Mouse (Mus musculus): ENCODE data around the gene Riok2. TPM values are rescaled to one million over a fixed set of nuclear protein-coding genes. Genes with fewer than 3 reads are reported as not detected.
A peak's percentile ranks its signal among the peaks of the same experiment; 100 is the strongest.

The Riok2 gene
- polyA plus RNA-seq, 1 experiment from 2014 or later, result 12.4 TPM

GRCm38 (mm10) chr17:17403578-17404112, 29.5 kb downstream of the Riok2 start:
- H3K36me3 ChIP-seq (ENCODE audit: insufficient read depth, low read length), result no peaks in the 10 kb centered on the region
- no peak overlapping the region for H3K27ac ChIP-seq (ENCODE audit: low read length)
- ATAC-seq (no peak), DNase-seq (ENCODE audit: low spot score) (no peak)
- H3K27me3 ChIP-seq (replicated peaks; ENCODE audit: insufficient read depth, low read length), result no peaks in the 10 kb centered on the region
- H3K9me3 ChIP-seq (ENCODE audit: low read length), result no peaks in the 10 kb centered on the region
- H3K4me1 ChIP-seq (ENCODE audit: insufficient read depth, low read depth, low read length), result no peaks in the 10 kb centered on the region
- no peak overlapping the region for H3K4me2 ChIP-seq (replicated peaks; ENCODE audit: low read depth, low read length)
- TF ChIP-seq EP300 (IDR thresholded peaks at IDR 0.05), result no peak
- TF ChIP-seq CTCF (IDR thresholded peaks at IDR 0.05), result no peak
- no peak overlapping the region for H3K9ac ChIP-seq (replicated peaks; ENCODE audit: low read depth)
- WGBS, result 18% methylated on average over 3 of the region's 3 CpGs
- H3K4me3 ChIP-seq (ENCODE audit: low read depth, low read length), result no peak overlapping the region

GRCm38 (mm10) chr17:17404811-17405544, 30.9 kb downstream of the Riok2 start:
- 47% methylated on average over 8 of the region's 8 CpGs for WGBS
- Histone ChIP-seq H3K27me3 (replicated peaks; ENCODE audit: insufficient read depth, low read length) (no peaks in the 10 kb centered on the region), H3K4me1 (ENCODE audit: insufficient read depth, low read depth, low read length) (no peaks in the 10 kb centered on the region), H3K9me3 (ENCODE audit: low read length) (no peaks in the 10 kb centered on the region), H3K36me3 (ENCODE audit: insufficient read depth, low read length) (no peaks in the 10 kb centered on the region), H3K4me2 (replicated peaks; ENCODE audit: low read depth, low read length) (no peak overlapping the region), H3K27ac (ENCODE audit: low read length) (no peak overlapping the region), H3K4me3 (ENCODE audit: low read depth, low read length) (no peak overlapping the region), H3K9ac (replicated peaks; ENCODE audit: low read depth) (no peak overlapping the region)
- TF ChIP-seq CTCF (IDR thresholded peaks at IDR 0.05), result no peak
- no peak for TF ChIP-seq EP300 (IDR thresholded peaks at IDR 0.05)
- DNase-seq (ENCODE audit: low spot score), result no peak
- ATAC-seq, result no peak

GRCm38 (mm10) chr17:17405606-17406005, 31.5 kb downstream of the Riok2 start:
- H3K9ac ChIP-seq (replicated peaks; ENCODE audit: low read depth), result no peak overlapping the region

GRCm38 (mm10) chr17:17408137-17408536, 34.0 kb downstream of the Riok2 start:
- Histone ChIP-seq H3K9ac (replicated peaks; ENCODE audit: low read depth) (no peak overlapping the region), H3K4me1 (ENCODE audit: insufficient read depth, low read depth, low read length) (no peaks in the 10 kb centered on the region), H3K27me3 (replicated peaks; ENCODE audit: insufficient read depth, low read length) (no peaks in the 10 kb centered on the region), H3K4me3 (ENCODE audit: low read depth, low read length) (no peak overlapping the region), H3K36me3 (ENCODE audit: insufficient read depth, low read length) (no peaks in the 10 kb centered on the region), H3K27ac (ENCODE audit: low read length) (no peak overlapping the region), H3K9me3 (ENCODE audit: low read length) (no peaks in the 10 kb centered on the region), H3K4me2 (replicated peaks; ENCODE audit: low read depth, low read length) (no peak overlapping the region)
- TF ChIP-seq EP300 (IDR thresholded peaks at IDR 0.05) (no peak), CTCF (IDR thresholded peaks at IDR 0.05) (no peak)
- WGBS, result 74% methylated on average over 6 of the region's 6 CpGs
- ATAC-seq (no peak), DNase-seq (ENCODE audit: low spot score) (no peak)

More at GRCm38 (mm10) chr17:17405606-17406005, 31.5 kb downstream of the Riok2 start:
- no peak overlapping the region for H3K4me3 ChIP-seq (ENCODE audit: low read depth, low read length)
- WGBS, result 37% methylated on average over 1 of the region's 1 CpGs
- no peaks in the 10 kb centered on the region for H3K36me3 ChIP-seq (ENCODE audit: insufficient read depth, low read length)
- no peak for TF ChIP-seq EP300 (IDR thresholded peaks at IDR 0.05)
- DNase-seq (ENCODE audit: low spot score), result no peak
- no peak overlapping the region for H3K4me2 ChIP-seq (replicated peaks; ENCODE audit: low read depth, low read length)
- no peaks in the 10 kb centered on the region for H3K4me1 ChIP-seq (ENCODE audit: insufficient read depth, low read depth, low read length)
- no peak overlapping the region for H3K27ac ChIP-seq (ENCODE audit: low read length)
- no peak for ATAC-seq
- H3K27me3 ChIP-seq (replicated peaks; ENCODE audit: insufficient read depth, low read length), result no peaks in the 10 kb centered on the region
- H3K9me3 ChIP-seq (ENCODE audit: low read length), result no peaks in the 10 kb centered on the region

- H3K9ac ChIP-seq (replicated peaks; ENCODE audit: low read depth), result no peak overlapping the region
- no peak overlapping the region for H3K4me2 ChIP-seq (replicated peaks; ENCODE audit: low read depth, low read length)
- no peaks in the 10 kb centered on the region for H3K36me3 ChIP-seq (ENCODE audit: insufficient read depth, low read length)
- H3K27ac ChIP-seq (ENCODE audit: low read length), result no peak overlapping the region
- TF ChIP-seq CTCF (IDR thresholded peaks at IDR 0.05) (no peak), EP300 (IDR thresholded peaks at IDR 0.05) (no peak)
- ATAC-seq (no peak), DNase-seq (ENCODE audit: low spot score) (no peak)
- H3K9me3 ChIP-seq (ENCODE audit: low read length), result no peaks in the 10 kb centered on the region
- H3K27me3 ChIP-seq (replicated peaks; ENCODE audit: insufficient read depth, low read length), result no peaks in the 10 kb centered on the region
- H3K4me3 ChIP-seq (ENCODE audit: low read depth, low read length), result no peak overlapping the region
- H3K4me1 ChIP-seq (ENCODE audit: insufficient read depth, low read depth, low read length), result no peaks in the 10 kb centered on the region
- 80% methylated on average over 6 of the region's 6 CpGs for WGBS
These were observed 34.8 kb downstream of the Riok2 start for GRCm38 (mm10) chr17:17408720-17409478.

- 10% methylated on average over 2 of the region's 2 CpGs for WGBS
- H3K4me2 ChIP-seq (replicated peaks; ENCODE audit: low read depth, low read length), result no peak overlapping the region
- ATAC-seq (no peak), DNase-seq (ENCODE audit: low spot score) (no peak)
- no peak overlapping the region for H3K9ac ChIP-seq (replicated peaks; ENCODE audit: low read depth)
- H3K27ac ChIP-seq (ENCODE audit: low read length), result no peak overlapping the region
- H3K4me1 ChIP-seq (ENCODE audit: insufficient read depth, low read depth, low read length), result no peaks in the 10 kb centered on the region
- H3K4me3 ChIP-seq (ENCODE audit: low read depth, low read length), result no peak overlapping the region
- no peaks in the 10 kb centered on the region for H3K9me3 ChIP-seq (ENCODE audit: low read length)
- H3K27me3 ChIP-seq (replicated peaks; ENCODE audit: insufficient read depth, low read length), result no peaks in the 10 kb centered on the region
- no peak for TF ChIP-seq EP300 (IDR thresholded peaks at IDR 0.05)
- peak; percentile 15; the same call in 1 of the 2 replicates for TF ChIP-seq CTCF (IDR thresholded peaks at IDR 0.05)
- H3K36me3 ChIP-seq (ENCODE audit: insufficient read depth, low read length), result no peaks in the 10 kb centered on the region
These were observed 35.5 kb downstream of the Riok2 start for GRCm38 (mm10) chr17:17409601-17410000.
